Mouse (Mus musculus) forebrain, embryonic 11.5 days (tissue): ENCODE measurements around the gene Tcl1b1. TPM values are rescaled to one million over a fixed set of nuclear protein-coding genes. Genes with fewer than 3 reads are reported as not detected.
"Not testable (repeated sequence)": the region's sequence is repeated elsewhere in the genome, so short reads cannot be mapped to it uniquely, and the experiment has no call there.

Experiments
- ATAC-seq: fragments of 200-750 bp; cut with Nextera tagmentation; replicated peaks from 2 replicates; pipeline ENCODE4 v1.8.0; 2017; ENCODE audit warnings: moderate TSS enrichment; ENCODE audit not compliant: low FRiP score
- DNase-seq: peaks from one replicate; pipeline ENCODE4 v3.0.0-alpha.2; 2017; ENCODE audit warnings: low spot score
- H3K27ac ChIP-seq: fragments of 300-500 bp; sonication (generic); 2 replicates; pipeline ENCODE4 v1.5.1; 2014; ENCODE audit warnings: low read depth, low read length
- H3K27me3 ChIP-seq: fragments of 300-500 bp; sonication (generic); 2 replicates; pipeline ENCODE4 v1.6.1; 2014; ENCODE audit warnings: mild to moderate bottlenecking, low read length, mixed read lengths; ENCODE audit not compliant: control insufficient read depth, insufficient read depth
- H3K36me3 ChIP-seq: fragments of 300-500 bp; sonication (generic); 2 replicates; pipeline ENCODE4 v1.6.1; 2014; ENCODE audit warnings: mild to moderate bottlenecking, low read length, moderate library complexity, mixed read lengths; ENCODE audit not compliant: control insufficient read depth, insufficient read depth
- H3K4me1 ChIP-seq: fragments of 300-500 bp; sonication (generic); replicated peaks from 2 replicates; pipeline ENCODE4 v1.6.1; 2014; ENCODE audit warnings: low read length, mixed read lengths; ENCODE audit not compliant: control insufficient read depth, insufficient read depth
- H3K4me2 ChIP-seq: fragments of 300-500 bp; sonication (generic); 2 replicates; pipeline ENCODE4 v1.6.1; 2014; ENCODE audit warnings: low read depth, mild to moderate bottlenecking, low read length, moderate library complexity, mixed read lengths; ENCODE audit not compliant: severe bottlenecking
- H3K4me3 ChIP-seq: fragments of 300-500 bp; sonication (generic); 2 replicates; pipeline ENCODE4 v1.5.1; 2014; ENCODE audit warnings: low read depth, low read length
- H3K9ac ChIP-seq: fragments of 300-500 bp; sonication (generic); 2 replicates; pipeline ENCODE4 v1.6.1; 2014; ENCODE audit warnings: low read length
- H3K9me3 ChIP-seq: fragments of 300-500 bp; sonication (generic); 2 replicates; pipeline ENCODE4 v1.6.1; 2016; ENCODE audit warnings: low read length, mixed read lengths; ENCODE audit not compliant: control insufficient read depth
- WGBS: fragments of 180-500 bp; shearing (Covaris S2); extraction: QIAGEN DNeasy Blood & Tissue Kit; methylation state at CpG from one replicate; pipeline ENCODE4 v1.1.7; 2014; 5-methylcytosine and 5-hydroxymethylcytosine counted together
- polyA plus RNA-seq: library from polyadenylated mRNA; unstranded; fragments of >200 nt; fragmentation: Nextera tagmentation; extraction: Ambion mirVana; gene quantifications from 2 replicates; pipeline ENCODE4 v1.2.1, GENCODE M21; 2014

The Tcl1b1 gene
- not detected in 2 replicates for polyA plus RNA-seq

- ATAC-seq (no peak), DNase-seq (no peak)
- H3K4me1 ChIP-seq, result no peaks in the 10 kb centered on the region
- no peak within 1 kb of the TSS for H3K9ac ChIP-seq
- no peaks in the 10 kb centered on the region for H3K27me3 ChIP-seq
- WGBS, result 83% methylated on average over 4 of the region's 4 CpGs
- no peaks in the 10 kb centered on the region for H3K9me3 ChIP-seq
- no peak within 1 kb of the TSS for H3K4me3 ChIP-seq
- H3K27ac ChIP-seq, result no peak within 1 kb of the TSS
- no peak within 1 kb of the TSS for H3K4me2 ChIP-seq
- H3K36me3 ChIP-seq, result no peaks in the 10 kb centered on the region
Measured at GRCm38 (mm10) chr12:105159390-105159789, at the start of gene Tcl1b1. Gene Tcl1b1 (plus strand): TSS chr12:105159690.

- WGBS, result 82% methylated on average over 4 of the region's 4 CpGs
- DNase-seq, result no peak
- no peak for ATAC-seq
- H3K9ac ChIP-seq, result no peak overlapping the region
- no peak overlapping the region for H3K27ac ChIP-seq
- H3K27me3 ChIP-seq, result no peaks in the 10 kb centered on the region
- H3K36me3 ChIP-seq, result no peaks in the 10 kb centered on the region
- no peak overlapping the region for H3K4me3 ChIP-seq
- no peak overlapping the region for H3K4me2 ChIP-seq
- H3K4me1 ChIP-seq, result no peaks in the 10 kb centered on the region
- no peaks in the 10 kb centered on the region for H3K9me3 ChIP-seq
Measured at GRCm38 (mm10) chr12:105109812-105110211, 49.7 kb upstream of the Tcl1b1 start.

GRCm38 (mm10) chr12:105112321-105112988 lies 47.0 kb upstream of the Tcl1b1 start:
- WGBS, result 63% methylated on average over 13 of the region's 13 CpGs
- no peak overlapping the region for H3K27ac ChIP-seq
- ATAC-seq (no peak), DNase-seq (peak; percentile 42)
- H3K9ac ChIP-seq, result no peak overlapping the region
- H3K9me3 ChIP-seq, result no peaks in the 10 kb centered on the region
- no peaks in the 10 kb centered on the region for H3K27me3 ChIP-seq
- H3K4me2 ChIP-seq, result no peak overlapping the region
- H3K4me1 ChIP-seq, result no peaks in the 10 kb centered on the region
- H3K36me3 ChIP-seq, result no peaks in the 10 kb centered on the region
- H3K4me3 ChIP-seq, result no peak overlapping the region

- H3K4me1 ChIP-seq, result no peaks in the 10 kb centered on the region
- no peak overlapping the region for H3K27ac ChIP-seq
- DNase-seq (no peak), ATAC-seq (no peak)
- H3K36me3 ChIP-seq, result no peaks in the 10 kb centered on the region
- no peak overlapping the region for H3K4me3 ChIP-seq
- H3K4me2 ChIP-seq, result no peak overlapping the region
- no peaks in the 10 kb centered on the region for H3K27me3 ChIP-seq
- 92% methylated on average over 1 of the region's 1 CpGs for WGBS
- H3K9me3 ChIP-seq, result no peaks in the 10 kb centered on the region
- no peak overlapping the region for H3K9ac ChIP-seq
Measured at GRCm38 (mm10) chr12:105116648-105117047, 42.8 kb upstream of the Tcl1b1 start.

- WGBS, result 91% methylated on average over 6 of the region's 6 CpGs
- no peak overlapping the region for H3K9ac ChIP-seq
- no peak for ATAC-seq
Measured at GRCm38 (mm10) chr12:105125362-105125761, 34.1 kb upstream of the Tcl1b1 start.

GRCm38 (mm10) chr12:105126516-105126915 lies 33.0 kb upstream of the Tcl1b1 start:
- H3K9ac ChIP-seq, result no peak overlapping the region
- H3K27ac ChIP-seq, result no peak overlapping the region
- H3K4me3 ChIP-seq, result no peak overlapping the region
- H3K36me3 ChIP-seq, result no peaks in the 10 kb centered on the region
- no peak overlapping the region for H3K4me2 ChIP-seq
- H3K4me1 ChIP-seq, result no peaks in the 10 kb centered on the region
- ATAC-seq (no peak), DNase-seq (no peak)
- H3K9me3 ChIP-seq, result no peaks in the 10 kb centered on the region
- 48% methylated on average over 4 of the region's 4 CpGs for WGBS
- H3K27me3 ChIP-seq, result no peaks in the 10 kb centered on the region

More at GRCm38 (mm10) chr12:105125362-105125761, 34.1 kb upstream of the Tcl1b1 start:
- Histone ChIP-seq H3K4me1 (no peaks in the 10 kb centered on the region), H3K9me3 (no peaks in the 10 kb centered on the region), H3K4me2 (no peak overlapping the region), H3K27ac (no peak overlapping the region), H3K4me3 (no peak overlapping the region), H3K27me3 (no peaks in the 10 kb centered on the region), H3K36me3 (no peaks in the 10 kb centered on the region)
- DNase-seq, result no peak

- ATAC-seq (no peak), DNase-seq (no peak)
- H3K27ac ChIP-seq, result no peak overlapping the region
- WGBS, result 84% methylated on average over 2 of the region's 2 CpGs
- H3K4me2 ChIP-seq, result no peak overlapping the region
- H3K36me3 ChIP-seq, result no peaks in the 10 kb centered on the region
- H3K4me1 ChIP-seq, result no peaks in the 10 kb centered on the region
- H3K9ac ChIP-seq, result no peak overlapping the region
- H3K4me3 ChIP-seq, result no peak overlapping the region
- no peaks in the 10 kb centered on the region for H3K9me3 ChIP-seq
- no peaks in the 10 kb centered on the region for H3K27me3 ChIP-seq
Measured at GRCm38 (mm10) chr12:105127607-105128006, 31.9 kb upstream of the Tcl1b1 start.

- not testable (repeated sequence) for H3K4me3 ChIP-seq, H3K9me3 ChIP-seq, H3K27ac ChIP-seq, H3K36me3 ChIP-seq, H3K27me3 ChIP-seq, H3K4me2 ChIP-seq, ATAC-seq, H3K9ac ChIP-seq, H3K4me1 ChIP-seq, DNase-seq
- 63% methylated on average over 3 of the region's 3 CpGs for WGBS
Measured at GRCm38 (mm10) chr12:105129494-105130205, 29.8 kb upstream of the Tcl1b1 start.
